Mouse (Mus musculus) neural tube, embryonic 11.5 days (tissue): ENCODE measurements around the gene Fbrsl1. TPM values are rescaled to one million over a fixed set of nuclear protein-coding genes. Genes with fewer than 3 reads are reported as not detected.

Source experiments
- polyA plus RNA-seq: library from polyadenylated mRNA; unstranded; fragments of >200 nt; fragmentation: Nextera tagmentation; extraction: Ambion mirVana; gene quantifications from 2 replicates; pipeline ENCODE4 v1.2.1, GENCODE M21; 2014

The Fbrsl1 gene
- polyA plus RNA-seq, 1 experiment from 2014 or later = 25.4 TPM

Other genes with a start within 250 kb of the Fbrsl1 start
- 35.5 and 39.9 TPM in 2 replicates for gene Ankle2, start 217.5 kb downstream of the Fbrsl1 start, polyA plus RNA-seq
- 95.2 and 106 TPM in 2 replicates for gene Pgam5, start 178.6 kb downstream of the Fbrsl1 start, polyA plus RNA-seq
- 9.5 and 11.6 TPM in 2 replicates for gene Pxmp2, start 162.3 kb downstream of the Fbrsl1 start, polyA plus RNA-seq
- 36.4 and 40.1 TPM in 2 replicates for gene Pole, start 162.2 kb downstream of the Fbrsl1 start, polyA plus RNA-seq
- gene P2rx2, start 105.3 kb downstream of the Fbrsl1 start, polyA plus RNA-seq = 0.59 and 1.4 TPM in 2 replicates
- not detected in 2 replicates for gene Lrcol1, start 103.8 kb downstream of the Fbrsl1 start, polyA plus RNA-seq
- 5.0 and 5.6 TPM in 2 replicates for gene Galnt9, start 95.9 kb upstream of the Fbrsl1 start, polyA plus RNA-seq
- 59.4 and 61.6 TPM in 2 replicates for gene Noc4l, start 204.9 kb upstream of the Fbrsl1 start, polyA plus RNA-seq
- 38.0 and 39.8 TPM in 2 replicates for gene Ddx51, start 204.9 kb upstream of the Fbrsl1 start, polyA plus RNA-seq